Mouse (Mus musculus): Measurements from ENCODE around the gene Dapk3. TPM values are rescaled to one million over a fixed set of nuclear protein-coding genes. Genes with fewer than 3 reads are reported as not detected.

The Dapk3 gene
- polyA plus RNA-seq, 1 experiment from 2014 or later = 45.6 TPM

Other genes with a start within 250 kb of the Dapk3 start
- gene Gng7, start 168.1 kb upstream of the Dapk3 start, polyA plus RNA-seq (2014; fragmentation: Nextera tagmentation; extraction: Ambion mirVana) = 1.8 and 2.1 TPM in 2 replicates
- 0.45 TPM in 1 of 2 replicates, not detected in the other for gene Diras1, start 157.3 kb upstream of the Dapk3 start, polyA plus RNA-seq (2014; fragmentation: Nextera tagmentation; extraction: Ambion mirVana)
- 9.1 and 9.4 TPM in 2 replicates for gene Slc39a3, start 145.6 kb upstream of the Dapk3 start, polyA plus RNA-seq (2014; fragmentation: Nextera tagmentation; extraction: Ambion mirVana)
- 147 and 153 TPM in 2 replicates for gene Sgta, start 122.8 kb upstream of the Dapk3 start, polyA plus RNA-seq (2014; fragmentation: Nextera tagmentation; extraction: Ambion mirVana)
- gene Thop1, start 113.0 kb upstream of the Dapk3 start, polyA plus RNA-seq (2014; fragmentation: Nextera tagmentation; extraction: Ambion mirVana) = 80.3 and 84.0 TPM in 2 replicates
- gene Creb3l3, start 84.1 kb upstream of the Dapk3 start, polyA plus RNA-seq (2014; fragmentation: Nextera tagmentation; extraction: Ambion mirVana) = 17.3 and 17.6 TPM in 2 replicates
- 201 and 207 TPM in 2 replicates for gene Map2k2, start 77.1 kb upstream of the Dapk3 start, polyA plus RNA-seq (2014; fragmentation: Nextera tagmentation; extraction: Ambion mirVana)
- 31.6 and 34.2 TPM in 2 replicates for gene Zbtb7a, start 47.8 kb upstream of the Dapk3 start, polyA plus RNA-seq (2014; fragmentation: Nextera tagmentation; extraction: Ambion mirVana)
- gene Pias4, start 15.1 kb upstream of the Dapk3 start, polyA plus RNA-seq (2014; fragmentation: Nextera tagmentation; extraction: Ambion mirVana) = 41.2 and 50.9 TPM in 2 replicates
- 626 and 647 TPM in 2 replicates for gene Eef2, start 6.4 kb upstream of the Dapk3 start, polyA plus RNA-seq (2014; fragmentation: Nextera tagmentation; extraction: Ambion mirVana)
- gene 4930442H23Rik, start 844 bp downstream of the Dapk3 start, polyA plus RNA-seq (2014; fragmentation: Nextera tagmentation; extraction: Ambion mirVana) = not detected in 2 replicates
- not detected in 2 replicates for gene Nmrk2, start 19.0 kb downstream of the Dapk3 start, polyA plus RNA-seq (2014; fragmentation: Nextera tagmentation; extraction: Ambion mirVana)
- gene Atcay, start 47.8 kb downstream of the Dapk3 start, polyA plus RNA-seq (2014; fragmentation: Nextera tagmentation; extraction: Ambion mirVana) = 0.05 TPM in 1 of 2 replicates, not detected in the other
- 1.3 and 2.1 TPM in 2 replicates for gene Zfr2, start 50.1 kb downstream of the Dapk3 start, polyA plus RNA-seq (2014; fragmentation: Nextera tagmentation; extraction: Ambion mirVana)
- 2.1 TPM in 2 replicates for gene Matk, start 69.9 kb downstream of the Dapk3 start, polyA plus RNA-seq (2014; fragmentation: Nextera tagmentation; extraction: Ambion mirVana)
- gene Mrpl54, start 83.9 kb downstream of the Dapk3 start, polyA plus RNA-seq (2014; fragmentation: Nextera tagmentation; extraction: Ambion mirVana) = 226 and 233 TPM in 2 replicates
- 47.5 and 55.0 TPM in 2 replicates for gene Apba3, start 84.0 kb downstream of the Dapk3 start, polyA plus RNA-seq (2014; fragmentation: Nextera tagmentation; extraction: Ambion mirVana)
- 1.8 TPM in 2 replicates for gene Tjp3, start 108.6 kb downstream of the Dapk3 start, polyA plus RNA-seq (2014; fragmentation: Nextera tagmentation; extraction: Ambion mirVana)
- 40.0 and 42.5 TPM in 2 replicates for gene Pip5k1c, start 110.0 kb downstream of the Dapk3 start, polyA plus RNA-seq (2014; fragmentation: Nextera tagmentation; extraction: Ambion mirVana)
- 49.9 and 51.9 TPM in 2 replicates for gene Cactin, start 138.1 kb downstream of the Dapk3 start, polyA plus RNA-seq (2014; fragmentation: Nextera tagmentation; extraction: Ambion mirVana)
- 7.8 and 7.9 TPM in 2 replicates for gene Tbxa2r, start 145.7 kb downstream of the Dapk3 start, polyA plus RNA-seq (2014; fragmentation: Nextera tagmentation; extraction: Ambion mirVana)
- gene Gipc3, start 160.3 kb downstream of the Dapk3 start, polyA plus RNA-seq (2014; fragmentation: Nextera tagmentation; extraction: Ambion mirVana) = not detected in 2 replicates
- gene Hmg20b, start 167.5 kb downstream of the Dapk3 start, polyA plus RNA-seq (2014; fragmentation: Nextera tagmentation; extraction: Ambion mirVana) = 68.6 and 69.2 TPM in 2 replicates
- gene Mfsd12, start 174.5 kb downstream of the Dapk3 start, polyA plus RNA-seq (2014; fragmentation: Nextera tagmentation; extraction: Ambion mirVana) = 11.2 TPM in 2 replicates
- gene 4930404N11Rik, start 182.8 kb downstream of the Dapk3 start, polyA plus RNA-seq (2014; fragmentation: Nextera tagmentation; extraction: Ambion mirVana) = 0.64 and 0.68 TPM in 2 replicates
- 74.0 and 75.9 TPM in 2 replicates for gene Fzr1, start 195.5 kb downstream of the Dapk3 start, polyA plus RNA-seq (2014; fragmentation: Nextera tagmentation; extraction: Ambion mirVana)
- gene Dohh, start 201.4 kb downstream of the Dapk3 start, polyA plus RNA-seq (2014; fragmentation: Nextera tagmentation; extraction: Ambion mirVana) = 97.4 and 99.3 TPM in 2 replicates
- gene Gm48551, start 201.5 kb downstream of the Dapk3 start, polyA plus RNA-seq (2014; fragmentation: Nextera tagmentation; extraction: Ambion mirVana) = 1.3 and 1.9 TPM in 2 replicates
- gene Gm48552, start 206.0 kb downstream of the Dapk3 start, polyA plus RNA-seq (2014; fragmentation: Nextera tagmentation; extraction: Ambion mirVana) = 0.62 and 0.67 TPM in 2 replicates
- 3.8 and 4.5 TPM in 2 replicates for gene Smim24, start 210.0 kb downstream of the Dapk3 start, polyA plus RNA-seq (2014; fragmentation: Nextera tagmentation; extraction: Ambion mirVana)

All from liver, embryonic 11.5 days (tissue).